Mouse (Mus musculus): ENCODE results near the gene Gm49337.

- no peak for TF ChIP-seq CTCF (IDR thresholded peaks at IDR 0.05; ENCODE audit: insufficient read depth, low read depth, low read length)
- no peak for TF ChIP-seq POLR2A (IDR thresholded peaks at IDR 0.05; ENCODE audit: insufficient read depth, low read depth, low read length)
Measured at GRCm38 (mm10) chr4:116300878-116301355, 127.7 kb downstream of the Gm49337 start.
